Mouse (Mus musculus) liver, embryonic 13.5 days (tissue): ENCODE measurements at regions not wholly inside any gene's neighbourhood (a gene's known extent, or its start where the extent isn't known, plus 50 kb on each side); places are given as distances from the start of the nearest gene placed in this dataset.

Experiments
- ATAC-seq: fragments of 200-750 bp; cut with Nextera tagmentation; 2 replicates; pipeline ENCODE4 v1.8.0; 2017; ENCODE audit warnings: low read depth, mild to moderate bottlenecking, moderate number of reproducible peaks, moderate library complexity
- DNase-seq: peaks from one replicate; pipeline ENCODE4 v3.0.0; 2022
- H3K27ac ChIP-seq: fragments of 300-500 bp; sonication (generic); 2 replicates; pipeline ENCODE4 v1.5.1; 2015; ENCODE audit warnings: moderate library complexity, mild to moderate bottlenecking, inconsistent platforms
- H3K27me3 ChIP-seq: fragments of 300-500 bp; sonication (generic); 2 replicates; pipeline ENCODE4 v1.6.1; 2015; ENCODE audit warnings: mild to moderate bottlenecking, inconsistent platforms
- H3K36me3 ChIP-seq: fragments of 300-500 bp; sonication (generic); 2 replicates; pipeline ENCODE4 v1.6.1; 2015; ENCODE audit warnings: mild to moderate bottlenecking, inconsistent platforms
- H3K4me1 ChIP-seq: fragments of 300-500 bp; sonication (generic); replicated peaks from 2 replicates; pipeline ENCODE4 v1.6.1; 2015; ENCODE audit warnings: inconsistent platforms
- H3K4me2 ChIP-seq: fragments of 300-500 bp; sonication (generic); 2 replicates; pipeline ENCODE4 v1.6.1; 2015; ENCODE audit warnings: inconsistent platforms, mild to moderate bottlenecking, moderate library complexity
- H3K4me3 ChIP-seq: fragments of 300-500 bp; sonication (generic); replicated peaks from 2 replicates; pipeline ENCODE4 v1.5.1; 2015; ENCODE audit warnings: mild to moderate bottlenecking, inconsistent platforms
- H3K9ac ChIP-seq: fragments of 300-500 bp; sonication (generic); 2 replicates; pipeline ENCODE4 v1.6.1; 2015; ENCODE audit warnings: mild to moderate bottlenecking, inconsistent platforms
- H3K9me3 ChIP-seq: fragments of 300-500 bp; sonication (generic); replicated peaks from 2 replicates; pipeline ENCODE4 v1.6.1; 2016; ENCODE audit warnings: inconsistent platforms
- WGBS: fragments of 180-500 bp; shearing (Covaris S2); methylation state at CpG from one replicate; pipeline ENCODE4 v1.1.7; 2015; ENCODE audit not compliant: insufficient replicate concordance; 5-methylcytosine and 5-hydroxymethylcytosine counted together

- Histone ChIP-seq H3K9me3 (no peaks in the 10 kb centered on the region), H3K4me3 (no peak overlapping the region), H3K27ac (no peak overlapping the region), H3K36me3 (no peaks in the 10 kb centered on the region), H3K9ac (no peak overlapping the region), H3K27me3 (no peaks in the 10 kb centered on the region), H3K4me1 (peaks cover 18% of the 10 kb centered on the region), H3K4me2 (no peak overlapping the region)
- DNase-seq (no peak), ATAC-seq (no peak)
- 55% methylated on average over 12 of the region's 12 CpGs for WGBS
These were observed 51.2 kb upstream of the Rap1b start for GRCm38 (mm10) chr10:117896911-117897643.

DNA sequence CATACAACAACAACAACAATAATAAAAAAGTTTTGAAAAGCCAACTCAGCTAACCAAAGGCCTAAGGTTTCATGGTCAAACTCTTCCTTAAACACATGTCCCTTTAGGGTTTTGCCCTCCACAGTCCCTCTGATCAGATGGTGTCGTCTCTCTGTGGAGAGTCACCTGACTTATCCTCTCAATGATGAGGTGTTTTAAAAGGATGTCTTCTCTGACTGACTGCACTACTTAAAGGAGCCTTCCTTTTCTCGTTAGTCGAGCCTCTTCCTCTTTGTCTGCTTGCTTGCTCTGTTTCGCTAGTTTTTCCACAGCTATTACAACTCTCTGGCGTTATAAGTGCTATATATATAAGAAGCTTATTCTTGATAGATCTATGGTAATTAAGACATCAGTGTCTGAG is 51.9 kb upstream of the Rap1b start:
- no peak overlapping the region for H3K4me3 ChIP-seq
- no peaks in the 10 kb centered on the region for H3K9me3 ChIP-seq
- H3K27me3 ChIP-seq, result no peaks in the 10 kb centered on the region
- H3K27ac ChIP-seq, result no peak overlapping the region
- no peak overlapping the region for H3K9ac ChIP-seq
- H3K4me1 ChIP-seq, result peaks cover 18% of the 10 kb centered on the region
- DNase-seq (no peak), ATAC-seq (no peak)
- H3K36me3 ChIP-seq, result no peaks in the 10 kb centered on the region
- WGBS, result 45% methylated on average over 5 of the region's 5 CpGs
- H3K4me2 ChIP-seq, result no peak overlapping the region

DNA sequence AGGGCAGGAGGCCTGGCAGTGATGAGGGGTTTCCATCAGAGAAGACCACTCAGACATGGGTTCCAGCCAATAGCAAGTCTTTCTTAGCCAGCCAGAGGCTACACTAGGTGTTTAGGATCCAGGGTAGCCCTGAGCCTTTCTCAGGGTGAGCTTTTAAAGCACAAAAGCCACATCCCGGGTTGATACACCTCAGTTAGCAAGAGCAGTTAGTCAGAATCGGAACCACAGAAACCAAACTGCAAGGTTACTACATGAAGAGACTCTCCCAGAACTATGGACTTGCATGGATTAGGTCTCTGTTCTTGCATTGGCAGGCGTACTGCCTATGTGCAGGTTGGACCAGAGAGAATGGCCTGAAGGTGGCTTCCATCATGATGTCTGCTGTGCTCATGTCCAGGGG is 52.6 kb upstream of the Rap1b start:
- H3K4me1 ChIP-seq, result peaks cover 18% of the 10 kb centered on the region
- ATAC-seq (no peak), DNase-seq (no peak)
- 65% methylated on average over 3 of the region's 3 CpGs for WGBS
- no peaks in the 10 kb centered on the region for H3K27me3 ChIP-seq
- H3K9ac ChIP-seq, result no peak overlapping the region
- no peak overlapping the region for H3K4me2 ChIP-seq
- no peak overlapping the region for H3K27ac ChIP-seq
- no peaks in the 10 kb centered on the region for H3K36me3 ChIP-seq
- no peaks in the 10 kb centered on the region for H3K9me3 ChIP-seq
- no peak overlapping the region for H3K4me3 ChIP-seq

DNA sequence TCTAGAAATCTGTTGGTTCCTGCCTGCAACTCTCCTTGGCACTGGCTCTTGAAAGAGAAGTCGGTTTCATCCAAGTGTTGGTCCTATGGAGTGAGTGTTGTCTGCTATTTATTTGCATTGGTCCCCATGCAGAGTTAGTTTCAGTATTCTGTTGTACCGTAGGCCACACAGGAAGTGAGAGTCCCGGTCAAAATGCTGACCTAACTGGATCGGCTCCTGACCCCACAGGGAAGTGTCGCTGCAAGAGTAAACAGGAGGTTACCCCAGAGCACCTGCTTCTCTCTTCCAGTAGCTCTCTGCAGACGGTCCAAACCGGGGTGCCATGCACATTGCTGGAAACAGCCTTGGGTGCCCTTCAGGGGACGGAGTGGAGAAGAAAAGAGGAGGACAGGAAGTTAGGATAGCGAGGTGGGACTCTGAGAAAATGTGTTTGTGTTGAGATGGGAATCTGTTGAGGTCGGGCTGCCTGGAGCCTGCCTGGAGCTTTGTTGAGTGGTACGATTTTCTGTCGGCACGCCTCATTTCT is 53.6 kb upstream of the Rap1b start:
- WGBS, result 26% methylated on average over 13 of the region's 13 CpGs
- no peak overlapping the region for H3K9ac ChIP-seq
- H3K9me3 ChIP-seq, result no peaks in the 10 kb centered on the region
- no peak overlapping the region for H3K4me3 ChIP-seq
- DNase-seq (no peak), ATAC-seq (peak; percentile 65)
- no peaks in the 10 kb centered on the region for H3K36me3 ChIP-seq
- H3K4me2 ChIP-seq, result peak overlapping the region; percentile 7; the same call in 1 of the 2 replicates
- H3K27me3 ChIP-seq, result no peaks in the 10 kb centered on the region
- H3K27ac ChIP-seq, result no peak overlapping the region
- peaks cover 18% of the 10 kb centered on the region for H3K4me1 ChIP-seq

GRCm38 (mm10) chr10:117905666-117906266 is 59.9 kb upstream of the Rap1b start:
- Histone ChIP-seq H3K36me3 (no peaks in the 10 kb centered on the region), H3K4me3 (peak overlapping the region; percentile 31), H3K27me3 (no peaks in the 10 kb centered on the region), H3K9ac (no peak overlapping the region), H3K27ac (no peak overlapping the region), H3K4me1 (peaks cover 14% of the 10 kb centered on the region), H3K9me3 (no peaks in the 10 kb centered on the region), H3K4me2 (peak overlapping the region; percentile 54)
- WGBS, result 17% methylated on average over 27 of the region's 27 CpGs
- ATAC-seq (no peak), DNase-seq (no peak)

DNA sequence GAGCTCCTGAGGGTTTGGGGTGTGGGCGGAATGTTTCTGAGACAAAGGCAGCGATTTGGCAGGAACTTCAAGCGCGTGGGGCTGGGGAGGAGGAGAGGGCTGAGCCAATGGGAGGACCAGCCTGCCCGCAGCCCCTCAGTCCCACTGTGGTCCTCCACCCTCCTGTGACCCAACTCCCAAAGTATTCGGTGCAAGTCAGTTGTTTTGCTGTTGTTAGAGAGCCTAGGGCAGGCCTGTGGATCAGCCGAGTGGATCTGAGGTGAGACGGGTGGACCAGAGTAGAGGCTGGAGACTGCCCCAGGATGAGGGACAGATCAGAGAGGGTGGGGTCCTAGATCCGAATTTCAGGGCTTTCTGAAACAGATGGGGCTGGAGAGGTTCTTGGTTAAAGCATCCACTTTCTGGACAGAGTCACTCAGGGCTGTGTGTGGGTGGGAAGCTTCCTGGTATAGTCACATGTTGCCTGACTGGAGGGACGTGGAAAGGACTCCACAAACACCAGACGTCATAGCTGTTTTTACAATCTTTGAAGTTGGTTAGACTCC is 60.5 kb upstream of the Rap1b start:
- H3K27ac ChIP-seq, result no peak overlapping the region
- 30% methylated on average over 11 of the region's 11 CpGs for WGBS

DNA sequence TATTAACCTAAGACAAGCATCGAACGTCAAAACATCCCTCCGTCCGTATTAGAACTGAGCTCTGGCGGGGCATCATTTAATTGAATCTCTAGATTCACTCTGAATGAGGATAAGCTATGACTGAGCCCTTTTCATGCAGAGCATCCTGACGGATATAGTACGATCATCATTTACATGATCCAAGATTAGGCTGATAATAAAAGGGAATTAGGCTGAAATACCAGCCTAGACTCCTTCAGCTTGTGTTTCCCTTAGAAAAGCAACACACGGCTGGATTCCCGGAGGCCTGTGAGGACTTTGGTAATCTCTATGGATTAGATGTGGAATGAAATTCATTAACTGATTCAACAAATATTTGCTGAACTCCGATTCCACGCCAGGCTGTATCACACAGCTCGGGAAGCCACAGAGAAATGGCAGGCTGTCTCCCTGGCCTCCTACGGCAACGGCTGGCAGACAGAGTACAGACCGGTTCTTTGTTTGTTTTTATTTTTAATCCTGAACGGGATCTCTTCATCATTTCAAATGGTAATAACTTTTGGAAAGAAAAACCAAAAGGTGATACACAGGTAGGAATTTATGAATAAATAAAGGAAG is 62.3 kb upstream of the Rap1b start:
- WGBS, result 82% methylated on average over 16 of the region's 16 CpGs
- ATAC-seq (no peak), DNase-seq (no peak)
- peaks cover 17% of the 10 kb centered on the region for H3K4me1 ChIP-seq
- H3K4me2 ChIP-seq, result no peak overlapping the region
- H3K27ac ChIP-seq, result no peak overlapping the region
- H3K36me3 ChIP-seq, result no peaks in the 10 kb centered on the region
- H3K27me3 ChIP-seq, result no peaks in the 10 kb centered on the region
- H3K9me3 ChIP-seq, result no peaks in the 10 kb centered on the region
- no peak overlapping the region for H3K9ac ChIP-seq
- H3K4me3 ChIP-seq, result no peak overlapping the region

More for the DNA sequence above, 60.5 kb upstream of the Rap1b start:
- no peak overlapping the region for H3K9ac ChIP-seq
- H3K27me3 ChIP-seq, result no peaks in the 10 kb centered on the region
- H3K4me1 ChIP-seq, result peaks cover 14% of the 10 kb centered on the region
- no peaks in the 10 kb centered on the region for H3K9me3 ChIP-seq
- H3K36me3 ChIP-seq, result no peaks in the 10 kb centered on the region
- no peak for DNase-seq
- H3K4me2 ChIP-seq, result peak overlapping the region; percentile 54
- peak overlapping the region; percentile 31 for H3K4me3 ChIP-seq
- ATAC-seq, result 0 out of 2 replicates have a peak, but pooled peaks have one; percentile 29

DNA sequence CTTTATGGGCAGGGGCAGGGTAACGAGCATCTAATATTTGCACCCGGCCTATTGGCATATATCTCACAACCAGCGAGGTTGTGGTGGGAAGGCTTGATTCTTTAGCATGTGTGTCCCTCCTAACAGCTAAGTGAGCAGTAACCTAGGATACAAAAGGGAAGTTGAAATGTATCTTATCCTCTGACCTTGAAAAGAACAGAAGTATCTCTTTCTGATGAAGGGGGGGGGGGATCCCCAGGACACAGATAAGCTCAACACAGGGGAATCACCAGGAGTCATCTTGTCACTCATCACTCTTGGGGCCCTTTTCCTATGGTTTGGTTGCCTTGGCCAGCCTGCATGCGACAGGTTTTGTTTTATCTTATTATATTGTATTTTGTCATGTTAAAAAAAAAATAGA is 63.3 kb upstream of the Rap1b start:
- no peaks in the 10 kb centered on the region for H3K9me3 ChIP-seq
- 31% methylated on average over 4 of the region's 4 CpGs for WGBS
- peaks cover 17% of the 10 kb centered on the region for H3K4me1 ChIP-seq
- H3K27ac ChIP-seq, result no peak overlapping the region
- H3K4me2 ChIP-seq, result no peak overlapping the region
- H3K36me3 ChIP-seq, result no peaks in the 10 kb centered on the region
- H3K27me3 ChIP-seq, result no peaks in the 10 kb centered on the region
- DNase-seq (no peak), ATAC-seq (no peak)
- no peak overlapping the region for H3K4me3 ChIP-seq
- no peak overlapping the region for H3K9ac ChIP-seq

GRCm38 (mm10) chr10:117909811-117910239 is 64.0 kb upstream of the Rap1b start:
- no peak for ATAC-seq
- 59% methylated on average over 11 of the region's 11 CpGs for WGBS
- H3K4me2 ChIP-seq, result no peak overlapping the region

DNA sequence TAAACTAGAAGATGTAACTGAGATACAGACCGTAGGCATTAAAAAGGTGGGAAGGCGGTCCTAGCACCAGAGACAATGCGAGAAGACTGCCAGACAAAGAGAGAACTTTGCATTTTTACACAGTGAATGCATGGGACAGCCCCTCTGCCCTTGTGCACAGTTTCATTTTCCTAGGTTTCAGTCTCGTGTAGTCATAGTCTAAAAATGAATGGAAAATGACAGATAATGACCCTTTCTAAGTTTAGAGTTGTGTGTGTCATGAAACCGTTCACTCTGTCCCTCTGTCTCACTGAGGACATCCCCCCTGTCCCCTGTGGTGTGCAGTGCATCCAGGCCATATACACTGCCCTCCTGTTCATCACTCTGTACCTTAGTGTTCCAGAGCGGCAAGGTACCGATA is 64.6 kb upstream of the Rap1b start:
- ATAC-seq, result no peak
- H3K36me3 ChIP-seq, result no peaks in the 10 kb centered on the region
- 70% methylated on average over 7 of the region's 7 CpGs for WGBS
- H3K4me1 ChIP-seq, result peaks cover 26% of the 10 kb centered on the region
- no peak overlapping the region for H3K4me2 ChIP-seq
- H3K27ac ChIP-seq, result no peak overlapping the region
- H3K9ac ChIP-seq, result no peak overlapping the region
- no peak overlapping the region for H3K4me3 ChIP-seq
- no peaks in the 10 kb centered on the region for H3K27me3 ChIP-seq
- DNase-seq, result no peak
- H3K9me3 ChIP-seq, result no peaks in the 10 kb centered on the region

More at GRCm38 (mm10) chr10:117909811-117910239, 64.0 kb upstream of the Rap1b start:
- DNase-seq, result no peak
- H3K4me1 ChIP-seq, result peaks cover 20% of the 10 kb centered on the region
- no peaks in the 10 kb centered on the region for H3K36me3 ChIP-seq
- no peak overlapping the region for H3K9ac ChIP-seq
- H3K27ac ChIP-seq, result no peak overlapping the region
- H3K4me3 ChIP-seq, result no peak overlapping the region
- H3K27me3 ChIP-seq, result no peaks in the 10 kb centered on the region
- H3K9me3 ChIP-seq, result no peaks in the 10 kb centered on the region

- WGBS, result 74% methylated on average over 4 of the region's 4 CpGs
- 0 out of 2 replicates have a peak, but pooled peaks have one; percentile 14 for ATAC-seq
These were observed 69.3 kb upstream of the Rap1b start for GRCm38 (mm10) chr10:117915011-117915735.

More at GRCm38 (mm10) chr10:117915011-117915735, 69.3 kb upstream of the Rap1b start:
- H3K9ac ChIP-seq, result no peak overlapping the region
- H3K4me2 ChIP-seq, result no peak overlapping the region
- no peaks in the 10 kb centered on the region for H3K36me3 ChIP-seq
- no peaks in the 10 kb centered on the region for H3K9me3 ChIP-seq
- H3K27ac ChIP-seq, result peak overlapping the region; percentile 66
- no peaks in the 10 kb centered on the region for H3K27me3 ChIP-seq
- H3K4me1 ChIP-seq, result peaks cover 45% of the 10 kb centered on the region
- H3K4me3 ChIP-seq, result no peak overlapping the region
- no peak for DNase-seq
